Mouse (Mus musculus) large intestine, adult 2 months (tissue): ENCODE data around the gene Stox2. TPM values are rescaled to one million over a fixed set of nuclear protein-coding genes. Genes with fewer than 3 reads are reported as not detected.

Experiments
- DNase-seq: peaks from one replicate; pipeline ENCODE4 v3.0.0-alpha.2; 2012; ENCODE audit warnings: low read depth, low spot score
- WGBS: fragments of 180-500 bp; shearing (Covaris S2); methylation state at CpG from one replicate; pipeline ENCODE4 v1.1.7; 2018; 5-methylcytosine and 5-hydroxymethylcytosine counted together
- polyA plus RNA-seq: library from polyadenylated mRNA; depleted of rRNA; stranded (reverse); fragments of >200 nt; gene quantifications from 2 replicates; pipeline ENCODE4 v1.2.3, GENCODE M21; 2012

The Stox2 gene
- polyA plus RNA-seq, 1 experiment = 1.3 TPM

- 92% methylated on average over 9 of the region's 9 CpGs for WGBS
Measured at GRCm38 (mm10) chr8:47212124-47212523, 234.0 kb downstream of the Stox2 start.

DNA sequence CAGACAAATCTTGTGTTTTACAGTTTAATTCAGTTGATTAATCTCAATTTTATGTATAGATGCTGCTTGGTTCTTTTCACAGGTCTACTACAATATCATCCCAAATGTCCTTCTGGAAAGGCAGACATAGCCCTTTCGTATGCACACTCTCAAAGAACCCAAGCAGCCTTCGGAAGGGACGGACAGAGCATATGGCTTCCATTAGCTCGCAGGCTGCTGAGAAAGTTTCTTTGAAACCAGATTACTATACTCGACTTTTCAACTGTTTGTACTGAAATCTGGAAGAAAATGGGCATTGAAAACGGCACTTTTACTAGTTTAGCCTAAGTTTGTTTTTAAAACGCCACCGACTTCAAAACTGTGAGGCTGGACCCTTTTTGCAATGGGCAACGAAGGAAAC is 234.9 kb downstream of the Stox2 start:
- WGBS = 77% methylated on average over 9 of the region's 9 CpGs

More at GRCm38 (mm10) chr8:47212124-47212523, 234.0 kb downstream of the Stox2 start:
- DNase-seq = no peak

GRCm38 (mm10) chr8:47208246-47208645 is 237.9 kb downstream of the Stox2 start:
- WGBS = 81% methylated on average over 4 of the region's 4 CpGs
- DNase-seq = no peak

More for the DNA sequence above, 234.9 kb downstream of the Stox2 start:
- DNase-seq = no peak

DNA sequence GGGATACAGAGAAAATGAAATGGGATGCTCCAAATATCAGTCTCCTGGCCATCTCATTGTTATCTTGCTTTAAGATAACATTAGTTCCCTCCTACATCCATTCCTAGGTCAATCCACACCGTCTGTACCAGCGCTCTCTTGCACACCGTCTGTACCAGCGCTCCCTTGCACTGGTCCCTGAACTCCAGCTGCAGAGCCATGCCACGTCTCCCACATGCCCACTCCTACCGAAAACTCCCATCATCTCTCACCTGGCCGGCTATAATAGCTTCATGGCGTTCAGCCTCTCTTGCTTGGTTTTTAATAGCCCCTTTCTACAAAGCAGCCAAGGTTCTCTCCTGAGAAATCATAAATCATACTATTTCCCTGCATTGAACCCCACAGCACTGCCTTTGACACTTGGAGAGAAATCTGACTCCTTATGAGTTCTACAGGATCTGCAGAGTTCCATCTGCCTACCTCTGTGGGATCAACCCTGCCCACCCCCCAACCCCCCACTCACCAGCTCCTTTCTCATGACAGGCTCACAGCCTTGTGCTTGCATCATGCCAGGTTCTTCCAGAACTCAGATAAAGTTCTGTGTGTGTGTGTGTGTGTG is 239.4 kb downstream of the Stox2 start:
- DNase-seq = no peak
- 85% methylated on average over 8 of the region's 8 CpGs for WGBS

- WGBS = 86% methylated on average over 5 of the region's 5 CpGs
- no peak for DNase-seq
Measured at GRCm38 (mm10) chr8:47205472-47205871, 240.7 kb downstream of the Stox2 start.

DNA sequence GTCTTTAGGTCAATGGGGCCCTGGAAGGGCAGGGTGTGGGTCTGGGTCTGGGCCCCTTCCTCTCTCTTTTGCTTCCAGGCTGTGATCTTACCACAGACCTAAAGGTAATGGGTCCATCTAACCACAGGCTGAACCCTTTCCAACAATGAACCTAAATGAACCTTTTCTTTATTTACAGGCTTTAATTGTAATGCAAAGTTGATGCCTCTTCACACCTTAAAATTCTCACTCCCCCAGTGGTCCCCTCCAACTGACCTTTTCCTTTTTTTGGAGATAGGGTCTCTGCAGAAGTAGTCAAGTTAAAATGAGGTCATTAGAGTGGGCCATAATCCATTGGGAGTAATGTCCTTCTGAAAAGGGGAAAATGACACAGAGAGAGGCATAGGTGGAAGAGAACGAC is 249.8 kb downstream of the Stox2 start:
- 97% methylated on average over 1 of the region's 1 CpGs for WGBS
- DNase-seq = no peak

- no peak for DNase-seq
- WGBS = 90% methylated on average over 29 of the region's 29 CpGs
Measured at GRCm38 (mm10) chr8:47193321-47193996, 252.7 kb downstream of the Stox2 start.

DNA sequence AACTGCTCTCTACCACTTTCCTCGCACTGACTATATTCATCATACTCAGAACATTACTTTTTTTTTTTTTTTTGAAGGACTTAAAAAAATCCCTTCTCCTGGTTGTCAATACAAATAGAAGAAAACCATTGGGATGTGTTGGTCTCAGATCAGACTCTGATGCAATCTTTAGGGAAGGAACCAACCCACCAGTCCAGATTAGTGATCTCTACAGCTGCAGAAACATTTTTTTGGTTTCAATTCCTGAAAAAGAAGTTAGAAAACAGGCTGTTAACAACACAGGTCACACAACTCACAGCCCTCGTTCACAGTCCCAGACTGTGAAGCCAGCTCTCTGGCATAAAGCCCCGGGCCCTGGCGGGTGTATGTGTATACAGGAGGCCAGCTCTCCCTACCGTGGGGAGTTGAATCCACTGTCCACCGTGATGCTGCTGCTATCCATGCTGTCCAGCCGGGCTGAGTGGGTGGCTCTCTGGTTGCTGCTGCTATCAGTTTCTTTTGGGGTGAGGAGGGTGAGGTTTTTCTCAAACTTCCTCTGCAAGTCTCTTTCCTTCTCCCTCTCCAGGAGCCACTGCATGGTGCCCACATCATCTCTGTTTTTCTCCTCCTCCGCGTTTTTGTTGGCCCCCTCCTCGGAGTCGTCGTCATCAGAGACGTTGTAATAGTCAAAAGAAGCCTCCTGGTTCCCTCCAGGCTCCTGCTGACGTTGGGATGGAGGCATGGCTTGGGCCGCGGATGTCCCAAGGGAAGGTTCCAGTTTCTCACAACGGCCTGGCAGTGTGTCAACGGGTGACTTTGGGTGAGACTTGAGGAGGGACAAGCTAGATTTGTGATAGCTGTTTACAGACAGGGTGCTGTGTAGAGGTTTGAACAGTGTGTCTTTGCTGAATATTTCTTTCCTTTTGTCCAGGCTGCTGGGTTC is 254.5 kb downstream of the Stox2 start:
- 90% methylated on average over 18 of the region's 18 CpGs for WGBS

DNA sequence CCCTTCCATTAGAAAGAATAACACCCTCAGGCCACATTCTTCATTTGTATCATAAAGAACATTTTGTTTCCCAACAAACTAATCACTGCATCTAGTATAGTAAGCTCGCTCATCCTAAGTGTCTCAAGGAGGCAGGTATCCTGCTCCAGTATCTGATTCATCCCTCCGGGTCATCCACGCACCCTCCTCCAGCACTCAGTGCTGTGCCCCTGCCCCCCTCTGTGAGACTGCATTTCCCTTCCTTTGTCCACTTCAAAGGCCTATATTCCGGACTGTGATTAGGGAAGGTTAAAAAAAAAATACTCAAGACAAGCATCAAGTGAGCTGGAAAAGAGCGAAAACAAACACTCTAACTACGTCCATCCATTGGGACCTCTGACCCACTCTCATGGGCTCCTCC is 260.8 kb downstream of the Stox2 start:
- DNase-seq = no peak
- 91% methylated on average over 6 of the region's 6 CpGs for WGBS

More for the DNA sequence above, 254.5 kb downstream of the Stox2 start:
- no peak for DNase-seq

- no peak for DNase-seq
- 87% methylated on average over 6 of the region's 6 CpGs for WGBS
Measured at GRCm38 (mm10) chr8:47182771-47183558, 263.2 kb downstream of the Stox2 start.

- 93% methylated on average over 4 of the region's 4 CpGs for WGBS
- DNase-seq = no peak
Measured at GRCm38 (mm10) chr8:47182292-47182691, 263.9 kb downstream of the Stox2 start.

DNA sequence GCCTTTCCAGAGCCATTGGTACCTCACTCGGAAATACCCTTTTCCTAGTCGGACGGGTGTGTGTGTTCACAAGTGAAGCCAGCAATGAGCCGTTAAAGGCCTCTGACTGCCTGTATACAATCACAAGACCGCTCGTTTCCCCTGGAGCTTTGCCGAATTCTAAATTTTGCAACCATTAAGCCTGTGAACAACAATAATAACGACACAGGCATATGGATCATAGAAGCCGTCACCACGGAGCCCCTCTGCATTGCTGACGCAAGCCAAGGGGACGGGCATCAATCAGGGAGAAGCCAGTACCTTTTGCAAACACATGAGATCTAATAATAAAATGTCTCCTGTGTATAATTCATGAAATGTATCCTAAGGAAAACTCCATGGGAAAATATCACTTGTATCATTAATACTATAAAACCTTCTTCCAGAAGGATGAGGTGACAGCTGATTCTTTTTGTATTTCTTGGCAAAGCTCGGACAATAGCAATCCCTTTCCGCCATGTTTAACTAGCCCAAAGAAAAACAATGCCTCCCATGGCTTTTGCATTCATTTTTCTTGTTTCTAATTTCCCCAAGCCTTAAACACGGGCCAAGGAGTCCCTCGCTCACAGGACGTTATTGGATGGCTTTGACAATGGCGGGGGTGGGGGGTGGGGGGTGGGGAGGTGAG is 265.0 kb downstream of the Stox2 start:
- no peak for DNase-seq
- WGBS = 91% methylated on average over 18 of the region's 18 CpGs

DNA sequence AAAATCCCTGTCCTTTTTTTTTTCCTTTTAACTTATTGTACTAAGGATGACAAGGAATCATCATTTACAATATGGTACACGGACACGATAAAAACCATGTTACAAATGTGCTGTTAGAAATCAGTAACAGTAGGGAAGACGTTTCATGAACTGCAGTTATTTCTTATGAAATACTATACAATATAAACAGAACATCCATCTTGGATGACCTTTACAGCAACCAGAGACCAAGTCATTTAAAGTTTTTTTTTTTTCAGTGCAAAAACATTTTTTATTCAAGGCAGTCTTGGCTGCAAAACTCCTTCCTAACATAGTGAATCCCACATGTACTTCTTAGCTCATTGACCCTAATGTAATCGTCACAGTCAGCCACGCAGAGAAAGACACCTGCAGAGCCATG is 266.0 kb downstream of the Stox2 start:
- no peak for DNase-seq
- 84% methylated on average over 5 of the region's 5 CpGs for WGBS

DNA sequence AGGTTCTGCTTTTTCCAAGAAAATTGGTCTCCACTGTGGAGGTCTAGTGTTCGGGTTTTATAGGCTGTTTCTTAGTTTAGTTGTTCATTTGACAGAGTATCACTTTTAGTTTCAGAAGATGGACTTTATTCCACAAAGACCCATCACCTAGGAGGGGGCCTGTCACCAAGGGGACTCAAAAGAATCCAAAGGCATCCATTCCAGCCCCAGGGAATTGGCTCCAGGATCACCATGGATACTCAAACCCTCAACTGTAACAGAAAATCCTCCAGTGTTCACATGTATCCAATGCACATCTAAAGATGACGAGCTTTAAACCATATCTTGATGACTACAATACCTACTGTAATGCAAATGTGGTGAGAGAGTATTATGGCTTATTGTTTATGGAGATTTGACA is 267.4 kb downstream of the Stox2 start:
- no peak for DNase-seq
- WGBS = 92% methylated on average over 2 of the region's 2 CpGs

- DNase-seq = no peak
- WGBS = 36% methylated on average over 7 of the region's 7 CpGs
Measured at GRCm38 (mm10) chr8:47173823-47174222, 272.3 kb downstream of the Stox2 start.

DNA sequence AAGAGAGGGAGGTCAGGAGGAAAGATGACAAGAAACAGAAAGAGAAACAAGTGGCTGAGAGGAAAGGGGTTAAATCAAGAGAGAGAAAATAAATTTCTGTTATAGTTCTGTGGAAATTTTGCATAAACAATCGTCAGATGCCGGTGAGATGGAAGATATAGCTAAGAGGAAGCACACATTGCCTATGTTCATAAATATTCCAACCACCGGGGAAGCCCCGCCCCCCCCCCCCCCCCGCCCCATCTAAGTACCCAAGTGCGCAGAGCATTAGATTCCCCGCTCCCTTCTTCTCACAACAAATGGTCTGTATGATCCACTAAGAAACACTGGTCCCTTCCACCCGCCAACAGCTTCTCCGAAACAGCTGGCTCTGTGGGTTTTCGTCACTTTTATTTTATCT is 273.3 kb downstream of the Stox2 start:
- whole genome bisulfite sequencing = 65% methylated on average over 10 of the region's 10 CpGs
- DNase-seq = no peak

DNA sequence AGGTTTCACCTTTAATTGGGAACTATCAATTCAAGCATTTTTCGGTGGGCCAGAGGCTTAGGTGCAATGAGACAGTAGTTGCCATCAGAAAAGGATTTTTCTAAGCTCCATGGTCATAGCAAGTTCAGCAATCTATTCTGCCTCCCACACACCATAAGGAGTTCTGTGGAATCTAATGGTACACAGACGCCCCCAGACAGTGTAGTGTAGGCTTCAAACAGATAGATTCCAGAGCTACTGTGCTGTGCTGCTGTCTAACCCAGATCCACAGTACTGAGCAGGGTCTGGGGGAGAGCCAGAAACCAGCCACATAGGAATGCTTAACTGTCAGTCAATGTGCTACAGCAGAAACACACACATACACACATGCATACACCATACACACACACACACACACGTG is 285.5 kb downstream of the Stox2 start:
- DNase-seq = no peak
- 78% methylated on average over 3 of the region's 3 CpGs for WGBS

GRCm38 (mm10) chr8:47154521-47154920 is 291.6 kb downstream of the Stox2 start:
- 96% methylated on average over 2 of the region's 2 CpGs for WGBS
- no peak for DNase-seq

DNA sequence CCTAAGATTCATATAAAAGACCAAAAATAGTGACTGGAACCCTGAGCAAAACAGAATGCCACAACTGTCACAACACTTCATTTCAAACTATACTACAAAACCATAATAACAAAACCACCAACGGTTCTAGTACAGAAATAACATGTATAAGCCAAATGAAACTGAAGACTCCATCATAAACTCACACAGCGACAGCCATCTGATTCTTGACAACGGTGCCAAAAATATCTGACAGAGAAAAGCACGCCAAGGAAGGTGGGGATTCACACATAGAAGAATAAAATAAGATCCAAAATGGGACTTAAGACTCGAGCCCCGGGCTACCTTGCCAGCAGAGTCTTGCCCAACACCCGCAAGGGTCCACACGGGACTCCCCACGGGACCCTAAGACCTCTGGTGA is 300.9 kb downstream of the Stox2 start:
- no peak for DNase-seq
- WGBS = 94% methylated on average over 9 of the region's 9 CpGs
